Mouse (Mus musculus): ENCODE measurements around the gene Fance.

- TF ChIP-seq POLR2A (IDR thresholded peaks at IDR 0.05; ENCODE audit: insufficient read length, low read depth) = no peak
- no peak for TF ChIP-seq TCF12 (IDR thresholded peaks at IDR 0.05; ENCODE audit: insufficient read depth, poor library complexity, severe bottlenecking)
- TF ChIP-seq E2F4 (IDR thresholded peaks at IDR 0.05; ENCODE audit: insufficient read depth) = no peak
- TF ChIP-seq REST (IDR thresholded peaks at IDR 0.05; ENCODE audit: insufficient read depth, insufficient read length) = no peak
- no peak for TF ChIP-seq SRF (IDR thresholded peaks at IDR 0.05; ENCODE audit: control insufficient read depth, insufficient read length, low read depth)
- TF ChIP-seq POLR2AphosphoS2 (IDR thresholded peaks at IDR 0.05; ENCODE audit: insufficient read length, low read depth) = no peak
- TF ChIP-seq CEBPB (IDR thresholded peaks at IDR 0.05; ENCODE audit: insufficient read depth, poor library complexity, severe bottlenecking) = no peak
- TF ChIP-seq MYOD1 (IDR thresholded peaks at IDR 0.05; ENCODE audit: control insufficient read depth in 1 of 3, insufficient read length in 2 of 3, low read depth in 2 of 3) = no peak
- no peak for TF ChIP-seq USF1 (IDR thresholded peaks at IDR 0.05; ENCODE audit: low read depth)
These were observed 27.2 kb upstream of the Fance start for GRCm38 (mm10) chr17:28286133-28286532.

Data from myocyte (in vitro differentiated cells).